Mouse (Mus musculus): ENCODE data around the gene Pmepa1.

The Pmepa1 gene

DNA sequence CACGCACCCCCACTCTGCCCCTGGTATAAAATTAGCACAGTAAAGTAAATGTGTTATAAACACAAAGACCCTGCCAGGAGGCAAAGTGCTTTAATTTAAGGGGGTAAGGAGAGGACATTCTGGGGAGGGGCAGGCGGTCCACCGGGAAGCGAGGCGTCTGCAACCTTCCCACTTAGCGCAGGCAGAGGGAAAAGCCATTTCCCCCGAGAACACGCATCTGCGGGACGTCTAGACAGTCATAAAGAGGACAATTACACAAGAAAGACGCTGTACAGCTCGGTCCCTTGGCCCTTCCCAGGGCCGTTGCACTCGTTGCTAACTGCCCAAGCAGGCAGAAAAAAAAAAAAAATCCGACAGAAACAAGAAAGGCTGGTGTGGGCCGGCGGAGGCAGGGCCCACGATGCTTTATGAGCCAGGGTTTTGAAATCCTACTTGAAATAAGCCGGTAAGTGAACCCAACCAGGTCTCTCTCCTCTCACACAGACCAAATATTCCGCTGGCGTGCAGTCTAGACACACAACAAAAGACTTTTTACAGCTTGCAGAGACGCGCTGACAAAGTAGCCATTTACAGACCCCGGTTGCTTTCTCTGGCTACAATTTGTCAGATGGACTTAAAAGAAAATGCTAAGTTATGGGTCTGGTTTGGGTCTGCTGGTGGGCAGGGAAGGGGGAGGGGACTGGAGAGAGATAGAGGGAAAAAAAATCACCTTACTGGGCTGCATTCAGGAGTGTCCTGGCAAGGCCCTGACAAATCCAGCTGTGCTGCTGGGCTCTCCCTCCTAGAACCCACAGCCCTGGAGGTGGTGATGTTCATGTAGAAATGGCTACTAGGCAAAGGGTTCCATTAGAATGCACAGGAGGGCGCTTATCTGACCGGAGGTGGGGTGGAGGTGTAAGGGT is 22.3 kb downstream of the Pmepa1 start:
- no peak for DNase-seq

DNA sequence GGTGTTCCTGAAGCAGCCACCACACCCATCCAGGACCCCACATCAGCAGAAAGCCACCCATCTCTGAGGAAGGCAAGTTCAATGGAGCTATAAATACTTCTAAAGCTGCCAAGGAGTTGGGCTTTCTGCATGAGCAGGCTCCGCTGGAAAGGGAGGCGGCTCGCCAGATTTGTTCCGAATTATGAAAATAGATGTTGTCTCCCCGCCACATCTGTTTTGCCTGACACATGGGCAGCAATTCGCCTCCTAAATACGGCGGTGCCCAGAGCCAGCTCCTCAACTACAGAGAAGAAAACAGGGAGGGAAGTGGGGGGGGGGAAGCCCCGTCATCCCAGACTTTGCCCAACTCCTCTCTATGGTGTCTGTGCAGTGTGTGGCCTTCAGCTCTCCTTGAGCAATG is 24.7 kb downstream of the Pmepa1 start:
- no peak for DNase-seq

GRCm38 (mm10) chr2:173251133-173251532 is 25.2 kb downstream of the Pmepa1 start:
- DNase-seq: no peak

DNA sequence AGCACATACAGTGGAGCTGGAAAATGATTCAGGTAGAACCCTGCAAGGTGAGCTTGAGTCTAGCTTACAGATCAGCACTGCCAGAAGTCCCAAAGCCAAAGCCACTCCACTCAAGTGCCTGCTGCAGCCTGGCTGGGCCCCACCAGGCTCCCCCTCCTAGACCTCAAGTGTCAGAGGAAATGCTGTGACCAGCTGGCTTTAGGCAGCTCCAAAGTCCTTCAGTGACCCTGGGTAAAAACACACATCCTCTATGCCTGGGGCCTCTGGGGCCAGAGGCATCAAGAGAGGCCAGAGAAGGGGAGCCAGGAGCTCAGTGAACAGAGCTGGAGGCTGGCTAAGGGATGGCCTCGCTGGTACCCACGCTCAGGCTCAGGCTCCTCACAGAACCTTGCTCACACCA is 25.9 kb downstream of the Pmepa1 start:
- no peak for DNase-seq

DNA sequence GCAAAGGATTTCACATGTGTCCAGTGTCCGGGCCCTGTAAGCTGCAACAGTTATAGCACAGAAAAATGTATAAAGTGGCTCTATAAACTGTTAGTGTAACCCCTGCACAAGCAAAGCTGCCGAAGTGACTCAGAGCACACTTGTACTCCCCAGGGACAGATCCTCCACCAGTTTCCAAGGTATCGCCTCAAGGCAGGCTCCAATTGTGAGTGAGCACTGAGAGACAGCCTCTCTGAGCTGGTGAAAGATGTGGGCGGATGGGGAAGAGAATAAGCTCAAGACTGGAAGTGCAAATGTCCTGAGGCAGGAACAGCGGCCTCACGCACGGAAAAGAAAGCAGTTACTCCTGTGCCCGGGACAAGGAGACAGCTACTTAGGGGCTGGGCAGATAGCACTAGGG is 26.4 kb downstream of the Pmepa1 start:
- no peak for DNase-seq

DNA sequence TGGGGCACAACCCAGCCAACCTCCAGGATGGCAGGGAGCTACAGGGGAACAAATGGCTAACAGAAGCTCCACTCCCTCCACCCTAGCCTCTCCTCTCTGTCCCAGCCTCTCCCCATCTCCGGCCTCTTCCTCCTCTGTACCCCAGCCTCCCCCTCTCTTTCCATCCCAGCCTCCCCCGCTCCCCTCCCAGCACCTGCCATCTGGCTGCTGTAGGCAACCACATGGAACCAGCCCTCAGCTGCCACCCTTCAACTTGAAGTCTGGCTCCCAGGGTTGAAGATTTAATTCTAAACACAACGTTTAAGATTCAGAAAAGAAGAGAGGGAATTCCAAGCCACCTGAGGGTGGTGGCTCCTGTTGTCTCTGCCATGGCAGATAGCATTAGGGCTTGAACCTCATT is 26.9 kb downstream of the Pmepa1 start:
- no peak for DNase-seq

DNA sequence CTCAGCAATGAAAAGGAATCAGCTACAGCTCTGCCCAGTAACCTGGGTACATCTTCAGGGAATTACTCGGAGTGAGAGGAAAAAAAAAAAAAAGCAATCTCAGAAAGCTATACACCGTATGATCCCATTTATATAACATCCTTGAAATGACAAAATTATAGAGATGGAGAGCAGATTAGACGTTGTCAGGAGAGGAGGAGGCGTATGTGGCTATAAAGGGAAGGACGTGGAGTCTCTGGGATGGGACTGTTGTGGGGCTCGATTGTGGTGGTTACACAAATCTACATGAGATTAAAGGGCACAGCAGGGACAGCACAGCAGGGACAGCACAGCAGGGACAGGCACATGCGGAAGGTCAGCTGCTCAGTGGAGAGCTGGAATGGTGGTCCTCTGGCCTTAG is 27.5 kb downstream of the Pmepa1 start:
- DNase-seq: no peak

- no peak for DNase-seq
Observed at GRCm38 (mm10) chr2:173247911-173248310, 28.4 kb downstream of the Pmepa1 start.

GRCm38 (mm10) chr2:173247197-173247596 is 29.1 kb downstream of the Pmepa1 start:
- DNase-seq: no peak

GRCm38 (mm10) chr2:173246688-173247087 is 29.6 kb downstream of the Pmepa1 start:
- DNase-seq: no peak

GRCm38 (mm10) chr2:173245258-173245657 is 31.1 kb downstream of the Pmepa1 start:
- DNase-seq: no peak

DNA sequence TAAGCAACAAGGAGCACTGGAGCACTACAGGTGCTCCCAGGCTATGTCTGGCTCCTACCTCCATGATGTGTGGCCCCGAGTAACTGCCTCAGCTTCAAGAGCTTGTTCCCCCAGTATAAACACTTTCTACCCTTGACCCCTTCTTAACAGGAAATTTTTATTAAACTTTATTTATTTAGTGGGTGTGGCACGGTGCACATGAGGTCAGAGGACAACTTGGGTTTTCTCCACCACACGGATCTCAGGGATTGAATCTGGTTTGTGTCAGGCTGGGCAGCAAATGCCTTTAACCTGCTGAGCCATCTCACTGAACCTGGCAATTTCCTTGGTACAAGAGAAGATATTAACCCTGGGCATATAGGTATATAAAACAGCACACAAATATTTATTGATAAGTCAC is 32.2 kb downstream of the Pmepa1 start:
- no peak for DNase-seq

DNA sequence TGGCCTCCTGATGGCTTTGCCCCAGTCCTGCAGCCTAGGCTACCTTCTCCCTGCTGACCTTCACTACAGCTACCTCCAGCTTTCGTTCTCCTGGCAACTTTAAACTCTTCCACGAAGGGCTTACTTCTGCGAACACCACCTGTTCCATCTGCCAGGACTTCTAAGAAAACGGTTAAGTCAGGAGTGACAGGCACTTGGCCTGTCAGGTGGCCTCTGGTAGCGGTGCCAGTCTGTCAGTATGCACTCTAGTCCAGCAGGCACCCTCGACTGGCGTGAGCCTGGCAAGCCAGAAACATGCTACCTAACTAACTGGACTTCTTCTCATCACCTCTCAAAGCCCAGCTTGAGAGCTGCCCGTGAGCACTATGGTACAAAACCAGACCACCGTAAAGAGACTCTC is 32.7 kb downstream of the Pmepa1 start:
- DNase-seq: no peak

DNA sequence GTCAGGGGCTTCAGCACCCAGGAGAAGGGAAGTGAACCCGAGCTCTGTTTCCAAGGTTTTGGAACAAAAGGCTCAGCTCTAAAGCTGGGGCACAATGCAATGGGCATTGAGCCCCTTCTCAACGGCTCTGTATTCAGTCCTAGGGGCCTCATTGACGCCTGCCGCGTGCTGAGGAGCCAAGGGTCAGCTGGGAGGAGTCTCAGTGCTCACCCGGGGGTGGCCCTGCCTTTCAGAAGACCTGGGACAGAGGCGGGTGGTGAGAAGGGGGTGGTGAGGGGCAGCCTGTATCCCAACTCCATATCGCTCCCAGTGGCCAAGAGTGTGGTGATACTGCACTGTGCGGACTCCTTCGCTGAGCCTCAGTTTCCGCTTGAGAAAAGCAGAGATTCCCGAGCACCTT is 33.5 kb downstream of the Pmepa1 start:
- no peak for DNase-seq

DNA sequence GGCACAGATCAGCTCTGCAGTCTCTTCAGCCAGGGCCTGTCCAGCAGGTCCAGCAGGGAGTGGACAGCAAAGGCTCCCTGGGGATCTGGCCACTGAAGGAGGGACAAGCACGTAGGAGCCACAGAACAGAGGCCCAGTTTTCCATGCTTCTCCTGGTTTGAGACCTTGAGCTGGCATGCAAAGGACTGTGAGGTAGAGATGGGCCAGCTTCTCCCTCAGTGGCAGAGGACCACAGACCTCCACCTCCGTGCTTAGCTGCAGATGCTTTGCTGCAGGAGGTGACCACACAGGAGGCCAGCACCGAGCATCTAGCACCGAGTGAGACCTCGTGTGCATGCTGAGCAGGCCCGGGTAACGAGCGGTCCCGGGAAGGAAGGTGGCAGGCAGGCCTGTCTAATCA is 35.6 kb downstream of the Pmepa1 start:
- DNase-seq: no peak

DNA sequence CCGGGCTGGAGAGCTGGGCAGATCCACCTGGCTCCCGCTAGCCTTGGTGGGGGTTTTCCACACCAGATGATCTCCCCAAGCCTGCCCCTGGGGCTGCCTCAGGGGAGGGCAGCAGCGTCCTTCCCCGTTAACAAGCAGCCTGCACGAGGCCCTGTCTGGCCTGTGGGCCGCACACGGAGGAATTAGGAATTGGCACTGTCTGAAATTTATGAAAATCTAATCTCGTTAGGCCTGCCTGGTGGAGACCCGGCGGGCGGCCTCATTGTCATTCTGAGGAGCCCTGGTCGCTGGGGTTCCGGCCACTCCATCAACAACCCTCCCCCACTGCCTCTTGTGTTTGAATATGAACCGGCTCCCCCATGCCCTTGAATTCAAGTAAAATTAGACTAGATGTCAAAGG is 37.8 kb downstream of the Pmepa1 start:
- no peak for DNase-seq

- DNase-seq: no peak
Observed at GRCm38 (mm10) chr2:173235435-173236332, 40.6 kb downstream of the Pmepa1 start.

- no peak for DNase-seq
Observed at GRCm38 (mm10) chr2:173232766-173233099, 43.6 kb downstream of the Pmepa1 start.

DNA sequence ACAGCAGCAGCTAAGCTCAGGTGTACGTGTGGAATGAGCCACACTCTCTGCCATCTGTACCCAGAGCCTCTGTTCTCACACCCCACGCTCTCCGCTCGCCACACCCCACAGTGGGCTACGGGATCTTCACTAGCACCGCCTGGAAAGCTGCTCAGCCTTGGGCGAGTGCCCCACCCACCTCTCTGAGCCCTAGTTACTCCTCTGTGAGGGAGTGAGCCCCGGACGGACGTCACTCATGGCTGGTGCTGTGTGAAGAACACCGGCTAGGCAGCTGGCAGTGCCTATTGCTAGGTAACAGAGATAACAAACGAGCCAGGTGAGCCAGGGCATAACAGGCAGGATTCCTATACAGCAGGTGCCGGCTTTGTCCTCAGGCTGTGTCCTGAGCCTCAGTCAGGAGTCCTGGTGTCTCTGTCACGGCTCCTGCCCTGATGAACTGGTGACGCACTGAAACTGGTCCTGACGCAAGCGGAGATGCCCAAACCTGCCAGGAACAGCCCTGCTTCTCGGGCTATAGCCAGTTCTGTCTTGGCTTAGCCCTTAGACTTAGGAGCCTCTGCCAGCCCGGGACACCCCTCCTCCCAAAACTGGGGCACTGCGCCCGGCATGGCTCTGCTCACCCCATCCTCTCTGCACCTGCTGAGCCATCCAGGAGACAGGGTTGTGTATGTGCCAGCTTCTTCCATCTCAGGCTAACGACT is 44.1 kb downstream of the Pmepa1 start:
- no peak for DNase-seq

DNA sequence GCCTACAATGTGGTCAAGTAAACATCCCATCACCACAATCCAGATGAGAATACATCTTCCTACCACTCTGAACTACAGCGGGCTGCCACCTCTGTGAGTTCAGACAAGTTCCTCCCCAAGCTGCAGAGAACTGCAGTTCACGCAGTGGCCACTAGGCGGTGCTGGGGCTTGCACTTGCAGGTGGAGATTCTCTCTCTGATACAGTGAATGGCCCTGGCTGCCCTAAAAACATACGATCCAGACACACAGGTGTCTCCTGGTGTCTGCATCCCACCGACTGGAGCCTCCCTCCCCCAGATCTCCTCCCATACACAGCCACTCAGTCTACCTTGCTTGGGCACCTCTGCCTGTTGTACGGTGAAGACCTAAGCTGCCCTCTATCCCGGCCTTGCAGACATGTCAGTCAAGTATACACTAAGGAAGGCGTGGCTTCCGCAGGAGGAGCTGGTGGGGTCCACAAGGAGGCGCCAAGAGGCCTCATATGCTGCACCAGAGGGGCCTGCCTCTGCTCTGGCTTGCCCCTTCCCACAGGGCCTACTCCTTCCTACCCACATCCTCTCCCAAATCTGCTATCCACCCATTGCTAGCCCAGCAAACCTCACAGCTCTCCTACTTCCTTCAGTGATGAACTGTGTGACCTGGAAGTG is 46.6 kb downstream of the Pmepa1 start:
- DNase-seq: peak; percentile 94 to 97

- DNase-seq: no peak
Observed at GRCm38 (mm10) chr2:173228567-173228966, 47.8 kb downstream of the Pmepa1 start.

- DNase-seq: no peak
Observed at GRCm38 (mm10) chr2:173226792-173227191, 49.5 kb downstream of the Pmepa1 start.

DNA sequence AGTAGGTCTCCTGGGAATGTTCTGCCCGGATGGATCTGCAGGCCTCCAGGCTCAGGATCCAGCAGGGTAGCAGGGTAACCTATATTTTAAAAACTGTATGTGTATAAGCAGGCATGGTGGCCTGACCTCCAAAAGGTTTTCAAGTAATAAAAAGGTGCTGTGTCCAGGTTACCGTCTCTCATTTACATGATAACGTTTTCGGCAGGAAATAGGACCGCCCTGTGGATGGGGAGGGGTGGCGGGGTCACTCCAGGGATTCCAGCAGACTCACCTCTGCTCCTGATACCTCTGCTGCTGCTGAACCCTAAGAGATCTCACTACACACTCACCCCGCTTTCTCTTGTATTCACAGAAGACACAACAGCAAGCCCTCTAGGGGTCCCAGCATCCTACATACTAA is 50.4 kb downstream of the Pmepa1 start:
- no peak for DNase-seq
